Mouse (Mus musculus) heart, adult 2 months (tissue): ENCODE measurements around the gene Slc17a5.

ENCODE experiments used
- CTCF ChIP-seq: fragments of 200-600 bp; IDR thresholded peaks from 2 replicates; pipeline ENCODE4 v1.8.1; 2022; ENCODE audit warnings: antibody characterized with exemption, mild to moderate bottlenecking, moderate library complexity
- EP300 ChIP-seq: fragments of 200-500 bp; IDR thresholded peaks from 2 replicates; pipeline ENCODE4 v1.6.1; 2011; ENCODE audit warnings: low read depth, low read length, control low read depth; ENCODE audit not compliant: insufficient read depth
- POLR2A ChIP-seq: fragments of 200-500 bp; IDR thresholded peaks from 2 replicates; pipeline ENCODE4 v1.6.1; 2011; ENCODE audit warnings: mild to moderate bottlenecking, low read depth, low read length, control low read depth; ENCODE audit not compliant: insufficient read depth

- TF ChIP-seq CTCF (no peak), POLR2A (no peak), EP300 (no peak)
These were observed 94.7 kb downstream of the Slc17a5 start for GRCm38 (mm10) chr9:78493171-78493570.
